30 mouse cellular contexts compared by ENCODE assay signal in genomic region chr11:73329442-73329841, GRCm38 (mm10). TPM values are rescaled to one million over a fixed set of nuclear protein-coding genes. Genes with fewer than 3 reads are reported as not detected.
"Had no signal": no experiment of that assay in that cellular context is flagged by ENCODE, and none has a peak within 500 bp of the region (broad histone marks: within the 10 kb centered on the region; RNA-seq: fewer than 3 reads in every experiment).

Gene Aspa, minus strand, starts transcription at chr11:73329596.
Gene Gm49340, plus strand, starts transcription at chr11:73329741.
Gene Spata22, plus strand, starts transcription at chr11:73329741.

- DNase-seq: kidney, adult 2 months; kidney, postnatal 25 days; layer of hippocampus, adult 9-11 months; layer of hippocampus, postnatal 36 days; lung, adult 18-20 months; lung, postnatal 10 days; lung, postnatal 36 days; midbrain, embryonic 14.5 days; thymus, adult 18-20 months; thymus, postnatal 36 days had no signal

- H3K4me1 ChIP-seq: liver, embryonic 15.5 days; neural tube, embryonic 12.5 days had no signal

- H3K9me3 ChIP-seq: liver, embryonic 15.5 days; lung, embryonic 15.5 days; neural tube, embryonic 12.5 days; neural tube, embryonic 15.5 days had no signal

- H3K27ac ChIP-seq: kidney, postnatal 0 days; layer of hippocampus, adult 2 months; left cerebral cortex, adult 2 months; liver, embryonic 15.5 days; lung, embryonic 15.5 days; neural tube, embryonic 12.5 days; neural tube, embryonic 15.5 days had no signal

- H3K36me3 ChIP-seq: liver, embryonic 15.5 days; lung, embryonic 15.5 days; neural tube, embryonic 12.5 days; neural tube, embryonic 15.5 days had no signal

- H3K27me3 ChIP-seq: liver, embryonic 15.5 days; lung, embryonic 15.5 days; neural tube, embryonic 12.5 days; neural tube, embryonic 15.5 days had no signal

- H3K9ac ChIP-seq: liver, embryonic 15.5 days; lung, embryonic 15.5 days; neural tube, embryonic 12.5 days; neural tube, embryonic 15.5 days had no signal

- H3K4me3 ChIP-seq: layer of hippocampus, adult 2 months; left cerebral cortex, adult 2 months; liver, embryonic 15.5 days; lung, embryonic 15.5 days; neural tube, embryonic 12.5 days; neural tube, embryonic 15.5 days had no signal

- H3K4me2 ChIP-seq: liver, embryonic 11.5 days; liver, embryonic 15.5 days; lung, embryonic 15.5 days; midbrain, embryonic 11.5 days; neural tube, embryonic 12.5 days; neural tube, embryonic 15.5 days had no signal

RNA-seq across cellular contexts. Expression of gene Aspa, which starts in this region (rescaled TPM):
- polyA plus RNA-seq: limb, embryonic 11.5 days; midbrain, embryonic 11.5 days had no signal

RNA-seq across cellular contexts. Expression of gene Gm49340, which starts in this region (rescaled TPM):
- total RNA-seq: layer of hippocampus, adult 2 months; layer of hippocampus, postnatal 36 days; left cerebral cortex, adult 2 months; left cerebral cortex, postnatal 10 days; left cerebral cortex, postnatal 36 days; megakaryocyte-erythroid progenitor cell, adult 5-6 weeks had no signal
- polyA plus RNA-seq: kidney, adult 2 months; kidney, embryonic 14.5 days; kidney, postnatal 0 days; limb, embryonic 11.5 days; limb, embryonic 14.5 days; liver, embryonic 11.5 days; midbrain, embryonic 11.5 days; midbrain, embryonic 14.5 days; neural tube, embryonic 12.5 days; neural tube, embryonic 15.5 days; small intestine, adult 2 months; spleen, adult 2 months; stomach, embryonic 16.5 days; urinary bladder, adult 2 months had no signal

RNA-seq across cellular contexts. Expression of gene Spata22, which starts in this region (rescaled TPM):
- total RNA-seq: layer of hippocampus, adult 2 months; layer of hippocampus, postnatal 36 days; left cerebral cortex, adult 2 months; left cerebral cortex, postnatal 36 days; megakaryocyte-erythroid progenitor cell, adult 5-6 weeks had no signal
- polyA plus RNA-seq: kidney, adult 2 months; large intestine, adult 2 months; limb, embryonic 11.5 days; limb, embryonic 14.5 days; liver, embryonic 11.5 days; lung, embryonic 15.5 days; midbrain, embryonic 11.5 days; midbrain, embryonic 14.5 days; neural tube, embryonic 12.5 days; small intestine, adult 2 months; spleen, adult 2 months had no signal
